Mouse (Mus musculus): ENCODE measurements around the gene Cd163l1. TPM values are rescaled to one million over a fixed set of nuclear protein-coding genes. Genes with fewer than 3 reads are reported as not detected.

Cd163l1 gene
- polyA plus RNA-seq, 1 experiment from 2014 or later: 0.09 TPM

GRCm38 (mm10) chr7:140233696-140234095 is 15.6 kb downstream of the Cd163l1 start:
- Histone ChIP-seq H3K4me1 (replicated peaks) (no peaks in the 10 kb centered on the region), H3K9ac (no peak overlapping the region), H3K4me3 (replicated peaks) (no peak overlapping the region), H3K36me3 (no peaks in the 10 kb centered on the region), H3K9me3 (no peaks in the 10 kb centered on the region), H3K27me3 (replicated peaks) (no peaks in the 10 kb centered on the region), H3K27ac (no peak overlapping the region), H3K4me2 (replicated peaks) (no peak overlapping the region)
- WGBS: 90% methylated on average over 3 of the region's 3 CpGs
- ATAC-seq: no peak

- no peak within 1 kb of the TSS for H3K4me3 ChIP-seq (replicated peaks)
- no peaks in the 10 kb centered on the region for H3K4me1 ChIP-seq (replicated peaks)
- H3K36me3 ChIP-seq: no peaks in the 10 kb centered on the region
- no peaks in the 10 kb centered on the region for H3K27me3 ChIP-seq (replicated peaks)
- ATAC-seq: no peak
- H3K9ac ChIP-seq: no peak within 1 kb of the TSS
- 77% methylated on average over 4 of the region's 4 CpGs for WGBS
- H3K9me3 ChIP-seq: no peaks in the 10 kb centered on the region
- H3K4me2 ChIP-seq (replicated peaks): no peak within 1 kb of the TSS
- H3K27ac ChIP-seq: no peak within 1 kb of the TSS
Observed at GRCm38 (mm10) chr7:140247216-140247615, 29.1 kb downstream of the Cd163l1 start, which contains the start of gene 5830411N06Rik. TSS of gene 5830411N06Rik (plus strand) at chr7:140247284.

GRCm38 (mm10) chr7:140253780-140254299 is 35.8 kb downstream of the Cd163l1 start:
- H3K9ac ChIP-seq: no peak overlapping the region
- H3K4me2 ChIP-seq (replicated peaks): no peak overlapping the region
- no peaks in the 10 kb centered on the region for H3K36me3 ChIP-seq
- H3K4me1 ChIP-seq (replicated peaks): no peaks in the 10 kb centered on the region
- no peak for ATAC-seq
- H3K27me3 ChIP-seq (replicated peaks): no peaks in the 10 kb centered on the region
- WGBS: 82% methylated on average over 7 of the region's 7 CpGs
- no peaks in the 10 kb centered on the region for H3K9me3 ChIP-seq
- H3K4me3 ChIP-seq (replicated peaks): no peak overlapping the region
- no peak overlapping the region for H3K27ac ChIP-seq

Other genes with a start within 250 kb of the Cd163l1 start
- 0.15 and 0.24 TPM in 2 replicates for gene 6430531B16Rik, start 239.5 kb upstream of the Cd163l1 start, polyA plus RNA-seq (2015; fragmentation: Nextera tagmentation; extraction: Ambion mirVana)
- gene Adam8, start 225.7 kb upstream of the Cd163l1 start, polyA plus RNA-seq (2015; fragmentation: Nextera tagmentation; extraction: Ambion mirVana): 1.3 and 2.2 TPM in 2 replicates
- 32.2 and 32.9 TPM in 2 replicates for gene Zfp511, start 181.9 kb upstream of the Cd163l1 start, polyA plus RNA-seq (2015; fragmentation: Nextera tagmentation; extraction: Ambion mirVana)
- 39.8 and 41.3 TPM in 2 replicates for gene Tubgcp2, start 181.6 kb upstream of the Cd163l1 start, polyA plus RNA-seq (2015; fragmentation: Nextera tagmentation; extraction: Ambion mirVana)
- not detected in 2 replicates for gene Msx3, start 169.2 kb upstream of the Cd163l1 start, polyA plus RNA-seq (2015; fragmentation: Nextera tagmentation; extraction: Ambion mirVana)
- gene Caly, start 135.7 kb upstream of the Cd163l1 start, polyA plus RNA-seq (2015; fragmentation: Nextera tagmentation; extraction: Ambion mirVana): 3.4 and 3.7 TPM in 2 replicates
- gene Prap1, start 124.9 kb upstream of the Cd163l1 start, polyA plus RNA-seq (2015; fragmentation: Nextera tagmentation; extraction: Ambion mirVana): 487 and 598 TPM in 2 replicates
- 53.5 and 59.6 TPM in 2 replicates for gene Fuom, start 115.8 kb upstream of the Cd163l1 start, polyA plus RNA-seq (2015; fragmentation: Nextera tagmentation; extraction: Ambion mirVana)
- 38.3 and 38.4 TPM in 2 replicates for gene Paox, start 102.5 kb upstream of the Cd163l1 start, polyA plus RNA-seq (2015; fragmentation: Nextera tagmentation; extraction: Ambion mirVana)
- gene Echs1, start 101.8 kb upstream of the Cd163l1 start, polyA plus RNA-seq (2015; fragmentation: Nextera tagmentation; extraction: Ambion mirVana): 183 and 188 TPM in 2 replicates
- 24.0 and 27.3 TPM in 2 replicates for gene Mtg1, start 80.7 kb upstream of the Cd163l1 start, polyA plus RNA-seq (2015; fragmentation: Nextera tagmentation; extraction: Ambion mirVana)
- gene Sprn, start 63.4 kb upstream of the Cd163l1 start, polyA plus RNA-seq (2015; fragmentation: Nextera tagmentation; extraction: Ambion mirVana): 1.2 and 1.7 TPM in 2 replicates
- gene Olfr522, start 53.5 kb upstream of the Cd163l1 start, polyA plus RNA-seq (2015; fragmentation: Nextera tagmentation; extraction: Ambion mirVana): not detected in 2 replicates
- not detected in 2 replicates for gene Olfr523, start 45.0 kb upstream of the Cd163l1 start, polyA plus RNA-seq (2015; fragmentation: Nextera tagmentation; extraction: Ambion mirVana)
- gene Olfr524, start 12.3 kb upstream of the Cd163l1 start, polyA plus RNA-seq (2015; fragmentation: Nextera tagmentation; extraction: Ambion mirVana): not detected in 2 replicates
- not detected in 2 replicates for gene 5830411N06Rik, start 29.0 kb downstream of the Cd163l1 start, polyA plus RNA-seq (2015; fragmentation: Nextera tagmentation; extraction: Ambion mirVana)
- not detected in 2 replicates for gene Olfr525, start 102.6 kb downstream of the Cd163l1 start, polyA plus RNA-seq (2015; fragmentation: Nextera tagmentation; extraction: Ambion mirVana)
- gene Olfr527, start 115.8 kb downstream of the Cd163l1 start, polyA plus RNA-seq (2015; fragmentation: Nextera tagmentation; extraction: Ambion mirVana): not detected in 2 replicates
- gene Olfr60, start 143.4 kb downstream of the Cd163l1 start, polyA plus RNA-seq (2015; fragmentation: Nextera tagmentation; extraction: Ambion mirVana): not detected in 2 replicates
- not detected in 2 replicates for gene Olfr530, start 158.1 kb downstream of the Cd163l1 start, polyA plus RNA-seq (2015; fragmentation: Nextera tagmentation; extraction: Ambion mirVana)
- gene Olfr531, start 184.7 kb downstream of the Cd163l1 start, polyA plus RNA-seq (2015; fragmentation: Nextera tagmentation; extraction: Ambion mirVana): not detected in 2 replicates
- not detected in 2 replicates for gene Olfr532, start 203.4 kb downstream of the Cd163l1 start, polyA plus RNA-seq (2015; fragmentation: Nextera tagmentation; extraction: Ambion mirVana)
- not detected in 2 replicates for gene Olfr533, start 245.1 kb downstream of the Cd163l1 start, polyA plus RNA-seq (2015; fragmentation: Nextera tagmentation; extraction: Ambion mirVana)